Mouse (Mus musculus): ENCODE results near the gene Mfap5.
"Not testable (repeated sequence)": the region's sequence is repeated elsewhere in the genome, so short reads cannot be mapped to it uniquely, and the experiment has no call there.

Mfap5 gene

DNA sequence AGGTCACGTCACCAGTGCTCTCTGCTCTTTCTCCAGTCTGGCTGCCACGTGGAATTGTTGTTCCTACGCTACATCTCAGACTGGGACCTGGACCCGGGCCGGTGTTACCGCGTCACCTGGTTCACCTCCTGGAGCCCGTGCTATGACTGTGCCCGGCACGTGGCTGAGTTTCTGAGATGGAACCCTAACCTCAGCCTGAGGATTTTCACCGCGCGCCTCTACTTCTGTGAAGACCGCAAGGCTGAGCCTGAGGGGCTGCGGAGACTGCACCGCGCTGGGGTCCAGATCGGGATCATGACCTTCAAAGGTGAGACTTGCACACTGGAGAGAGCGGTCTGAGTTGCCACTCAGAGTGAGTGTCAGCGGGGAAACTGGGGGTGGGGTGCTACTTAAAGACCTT lies 55.4 kb downstream of the Mfap5 start:
- no peak for DNase-seq (ENCODE audit: low spot score)

DNA sequence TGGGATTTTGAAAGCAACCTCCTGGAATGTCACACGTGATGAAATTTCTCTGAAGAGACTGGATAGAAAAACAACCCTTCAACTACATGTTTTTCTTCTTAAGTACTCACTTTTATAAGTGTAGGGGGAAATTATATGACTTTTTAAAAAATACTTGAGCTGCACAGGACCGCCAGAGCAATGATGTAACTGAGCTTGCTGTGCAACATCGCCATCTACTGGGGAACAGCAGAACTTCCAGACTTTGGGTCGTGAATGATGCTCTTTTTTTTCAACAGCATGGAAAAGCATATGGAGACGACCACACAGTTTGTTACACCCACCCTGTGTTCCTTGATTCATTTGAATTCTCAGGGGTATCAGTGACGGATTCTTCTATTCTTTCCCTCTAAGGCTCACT lies 56.8 kb downstream of the Mfap5 start:
- DNase-seq (ENCODE audit: low spot score), result peak; percentile 27

- DNase-seq (ENCODE audit: low spot score), result no peak
Observed at GRCm38 (mm10) chr6:122565070-122565784, 59.6 kb downstream of the Mfap5 start.

DNA sequence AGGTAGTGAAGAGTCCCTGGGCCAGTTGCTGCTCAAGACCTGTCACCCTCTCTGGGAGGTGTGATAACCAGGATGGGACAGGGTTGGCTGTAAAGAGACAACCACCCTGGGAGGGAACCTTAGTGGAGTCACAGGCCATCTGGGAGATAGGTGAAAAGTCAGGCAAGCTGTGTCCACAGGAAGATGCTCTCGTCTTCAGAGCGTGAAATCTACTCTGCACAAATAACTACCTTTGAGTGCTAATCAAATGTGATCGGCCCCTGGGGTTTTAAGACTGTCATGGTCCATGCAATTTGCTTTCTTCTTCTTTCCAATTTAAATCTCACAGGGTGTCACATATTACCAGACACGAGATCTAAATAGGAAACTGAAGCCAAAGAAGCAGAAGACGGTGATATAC lies 63.5 kb downstream of the Mfap5 start:
- no peak for DNase-seq (ENCODE audit: low spot score)

DNA sequence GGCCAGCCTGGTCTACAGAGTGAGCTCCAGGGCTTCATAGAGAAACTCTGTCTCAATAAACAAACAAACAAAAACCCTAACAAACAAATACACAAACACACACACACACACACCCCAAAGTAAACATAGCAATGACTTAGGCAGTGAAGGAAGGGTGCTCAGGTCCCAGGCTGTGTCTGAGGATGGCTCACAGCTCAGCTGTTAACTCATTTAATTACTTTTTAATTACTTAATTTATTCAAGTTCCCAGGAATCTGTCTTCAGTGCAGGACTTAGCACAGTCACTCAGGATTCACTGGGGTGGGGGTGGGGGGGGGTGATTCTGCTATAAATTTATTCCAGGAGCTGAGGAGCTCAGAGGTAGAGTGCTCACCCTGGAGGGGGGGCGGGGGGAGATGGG lies 64.1 kb downstream of the Mfap5 start:
- no peak for DNase-seq (ENCODE audit: low spot score)

GRCm38 (mm10) chr6:122570695-122571616 lies 65.3 kb downstream of the Mfap5 start:
- DNase-seq (ENCODE audit: low spot score), result no peak

DNA sequence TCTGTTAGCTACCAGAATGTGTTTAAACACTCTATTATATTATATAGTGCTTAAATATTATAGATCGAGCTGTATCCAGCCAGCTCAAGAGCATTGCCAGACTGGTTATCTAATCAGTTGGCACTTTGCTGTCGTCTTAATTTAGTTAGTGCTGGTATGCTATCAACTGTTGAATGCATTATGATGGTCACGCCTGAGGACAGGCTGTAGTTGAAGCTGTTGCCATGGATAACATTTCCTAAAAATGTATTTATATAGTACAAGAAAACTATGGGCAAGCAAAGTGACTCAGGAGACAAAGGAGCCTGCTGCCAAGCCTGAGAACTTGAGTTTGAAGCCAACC lies 65.9 kb downstream of the Mfap5 start:
- DNase-seq (ENCODE audit: low spot score), result no peak

- DNase-seq (ENCODE audit: low spot score), result not testable (repeated sequence)
Observed at GRCm38 (mm10) chr6:122575037-122575436, 69.4 kb downstream of the Mfap5 start.

- no peak for DNase-seq (ENCODE audit: low spot score)
Observed at GRCm38 (mm10) chr6:122577030-122577429, 71.4 kb downstream of the Mfap5 start.

Data from left cerebral cortex, adult 11 months (tissue).